Mouse (Mus musculus) neural tube, embryonic 14.5 days (tissue): ENCODE measurements around the gene Card6. TPM values are rescaled to one million over a fixed set of nuclear protein-coding genes. Genes with fewer than 3 reads are reported as not detected.

Source experiments
- ATAC-seq: fragments of 200-750 bp; cut with Nextera tagmentation; 2 replicates; pipeline ENCODE4 v1.8.0; 2017; ENCODE audit warnings: low read depth, mild to moderate bottlenecking, moderate TSS enrichment, moderate library complexity
- H3K27ac ChIP-seq: fragments of 300-500 bp; sonication (generic); 2 replicates; pipeline ENCODE4 v1.5.1; 2014; ENCODE audit warnings: low read depth, mild to moderate bottlenecking, control low read depth, low read length, moderate library complexity, mixed read lengths
- H3K27me3 ChIP-seq: fragments of 300-500 bp; sonication (generic); 2 replicates; pipeline ENCODE4 v1.6.1; 2014; ENCODE audit warnings: low read length; ENCODE audit not compliant: control insufficient read depth, insufficient read depth
- H3K36me3 ChIP-seq: fragments of 300-500 bp; sonication (generic); 2 replicates; pipeline ENCODE4 v1.6.1; 2014; ENCODE audit warnings: low read length, mixed read lengths; ENCODE audit not compliant: control insufficient read depth, insufficient read depth
- H3K4me1 ChIP-seq: fragments of 300-500 bp; sonication (generic); 2 replicates; pipeline ENCODE4 v1.6.1; 2014; ENCODE audit warnings: low read length; ENCODE audit not compliant: control insufficient read depth, insufficient read depth
- H3K4me2 ChIP-seq: fragments of 300-500 bp; sonication (generic); 2 replicates; pipeline ENCODE4 v1.6.1; 2014; ENCODE audit warnings: mild to moderate bottlenecking, low read depth, low read length, control low read depth
- H3K4me3 ChIP-seq: fragments of 300-500 bp; sonication (generic); 2 replicates; pipeline ENCODE4 v1.5.1; 2014; ENCODE audit warnings: low read depth, low read length, control low read depth, mixed read lengths
- H3K9ac ChIP-seq: fragments of 300-500 bp; sonication (generic); replicated peaks from 2 replicates; pipeline ENCODE4 v1.6.1; 2014; ENCODE audit warnings: low read depth, mild to moderate bottlenecking, control low read depth, low read length, mixed read lengths
- H3K9me3 ChIP-seq: fragments of 300-500 bp; sonication (generic); 2 replicates; pipeline ENCODE4 v1.6.1; 2016; ENCODE audit warnings: low read length; ENCODE audit not compliant: control insufficient read depth
- WGBS: fragments of 180-500 bp; shearing (Covaris S2); extraction: QIAGEN DNeasy Blood & Tissue Kit; methylation state at CpG from one replicate; pipeline ENCODE4 v1.1.7; 2014; 5-methylcytosine and 5-hydroxymethylcytosine counted together
- polyA plus RNA-seq: library from polyadenylated mRNA; unstranded; fragments of >200 nt; fragmentation: Nextera tagmentation; extraction: Ambion mirVana; gene quantifications from 2 replicates; pipeline ENCODE4 v1.2.1, GENCODE M21; 2014

Card6 gene
- 0.32 and 0.55 TPM in 2 replicates for polyA plus RNA-seq

DNA sequence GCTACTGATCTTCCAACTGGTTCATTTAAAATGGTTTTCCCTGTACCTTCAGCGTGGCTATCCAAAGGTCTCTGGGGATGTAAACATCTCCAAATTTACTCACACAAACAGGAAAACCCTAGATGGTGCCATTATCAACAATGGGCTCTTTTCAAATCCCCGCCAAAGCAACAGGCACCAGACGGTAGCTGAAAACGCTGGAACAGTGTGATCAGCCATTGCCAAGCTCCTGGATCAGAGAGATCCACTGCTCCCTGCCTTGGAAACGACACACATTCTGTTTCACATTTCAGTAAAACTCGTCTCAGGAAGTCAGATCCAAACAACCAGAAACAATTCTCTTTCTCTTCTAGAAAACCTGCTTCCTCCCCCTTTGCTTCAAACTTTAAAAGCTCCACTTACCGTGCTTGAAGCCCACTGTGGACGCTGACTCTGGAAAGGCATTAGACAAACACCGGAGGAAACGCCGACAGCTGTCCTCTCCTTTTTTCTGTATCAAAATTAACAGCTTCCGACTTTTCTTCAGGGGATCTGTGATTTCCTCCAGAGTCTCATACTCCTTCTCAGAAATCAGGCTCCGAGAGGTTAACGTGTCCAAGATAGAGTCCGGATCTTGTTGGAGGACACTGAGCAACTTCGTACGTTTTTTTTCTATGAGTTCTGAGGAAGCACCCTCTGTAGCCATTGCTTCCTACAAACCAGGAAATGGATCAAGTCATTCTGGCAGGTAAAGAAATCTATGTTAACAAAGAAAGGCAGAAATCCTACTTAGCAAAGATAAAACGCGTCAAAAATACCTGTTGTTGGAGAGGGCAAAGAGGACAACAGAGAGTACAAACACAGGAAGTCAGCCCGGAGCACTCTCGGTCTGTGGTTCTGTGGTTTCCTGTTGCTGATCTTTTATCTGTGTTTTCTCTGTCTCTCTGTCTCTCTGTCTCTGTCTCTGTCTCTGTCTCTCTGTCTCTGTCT is at the start of gene Card6:
Gene Card6 (minus strand): TSS at position 854 of the 969 bp plus-strand sequence.
- Histone ChIP-seq H3K27me3 (no peaks in the 10 kb centered on the region), H3K9me3 (no peaks in the 10 kb centered on the region), H3K9ac (no peak within 1 kb of the TSS), H3K4me1 (no peaks in the 10 kb centered on the region), H3K27ac (no peak within 1 kb of the TSS), H3K36me3 (no peaks in the 10 kb centered on the region), H3K4me3 (no peak within 1 kb of the TSS), H3K4me2 (no peak within 1 kb of the TSS)
- no peak for ATAC-seq
- WGBS = 68% methylated on average over 21 of the region's 21 CpGs

DNA sequence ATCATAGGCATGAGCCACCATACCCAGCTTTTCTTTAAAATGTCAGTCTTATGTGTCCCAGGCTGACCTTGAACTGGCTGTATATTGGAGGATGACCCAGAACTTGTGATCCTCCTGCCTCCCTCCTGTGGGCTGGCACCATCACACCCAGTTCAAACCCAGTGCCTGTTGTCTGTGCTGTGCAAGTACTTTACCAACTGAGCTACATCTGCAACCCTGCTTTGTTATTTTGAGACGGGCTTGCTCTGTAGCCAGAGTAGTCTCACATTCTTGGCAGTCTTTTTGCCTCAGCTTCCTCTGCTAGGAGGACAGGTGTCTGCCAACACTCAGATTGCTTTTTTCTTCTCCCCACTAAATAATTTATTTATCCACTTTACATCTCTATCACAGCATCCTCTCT is 49.0 kb upstream of the Card6 start:
- Histone ChIP-seq H3K27me3 (no peaks in the 10 kb centered on the region), H3K9ac (no peak overlapping the region), H3K36me3 (no peaks in the 10 kb centered on the region), H3K9me3 (no peaks in the 10 kb centered on the region), H3K4me1 (no peaks in the 10 kb centered on the region), H3K4me2 (no peak overlapping the region), H3K27ac (no peak overlapping the region), H3K4me3 (no peak overlapping the region)
- no peak for ATAC-seq
- WGBS = 83% methylated on average over 1 of the region's 1 CpGs

DNA sequence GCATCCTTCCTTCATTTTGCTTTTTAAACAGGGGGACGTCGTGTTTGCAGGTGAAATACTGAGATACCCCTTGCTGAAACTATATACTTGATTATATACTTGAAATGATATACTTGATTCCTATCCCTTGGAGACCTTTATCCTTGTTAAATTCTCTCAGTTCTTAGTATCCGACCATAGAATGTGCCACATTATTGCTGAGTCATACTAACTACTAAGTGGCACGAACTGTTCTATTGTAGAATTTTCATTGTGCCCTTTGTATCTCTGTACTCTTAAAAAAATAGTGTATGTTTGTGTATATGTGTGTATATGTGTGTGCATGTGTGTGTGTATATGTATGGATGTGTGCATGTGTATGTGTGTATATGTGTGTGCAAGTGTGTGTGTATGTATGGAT is 48.0 kb upstream of the Card6 start:
- H3K9ac ChIP-seq = no peak overlapping the region
- H3K27me3 ChIP-seq = no peaks in the 10 kb centered on the region
- no peaks in the 10 kb centered on the region for H3K9me3 ChIP-seq
- no peak overlapping the region for H3K4me3 ChIP-seq
- no peak overlapping the region for H3K4me2 ChIP-seq
- 91% methylated on average over 4 of the region's 4 CpGs for WGBS
- H3K4me1 ChIP-seq = no peaks in the 10 kb centered on the region
- no peak overlapping the region for H3K27ac ChIP-seq
- H3K36me3 ChIP-seq = no peaks in the 10 kb centered on the region
- no peak for ATAC-seq

DNA sequence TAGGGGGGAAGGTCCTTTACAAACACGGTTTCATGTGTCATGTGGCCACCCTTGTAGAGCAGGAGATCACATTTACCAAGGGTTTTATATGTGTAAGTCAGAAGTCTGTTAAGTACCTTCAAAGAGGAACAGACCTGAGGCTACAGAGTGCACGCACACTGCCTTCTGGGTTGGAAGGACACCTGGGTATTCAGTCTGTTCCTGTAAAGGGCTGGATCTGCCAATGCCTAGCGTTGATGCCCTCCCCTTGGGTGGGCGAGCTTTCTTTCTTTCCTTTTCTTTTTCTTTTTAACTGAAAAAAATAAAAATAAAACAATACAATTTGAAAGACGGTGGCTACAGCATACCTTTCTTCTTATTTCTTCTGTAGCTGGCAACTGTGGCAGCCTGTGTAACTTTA is 46.8 kb upstream of the Card6 start:
- Histone ChIP-seq H3K4me2 (no peak overlapping the region), H3K4me3 (no peak overlapping the region), H3K4me1 (no peaks in the 10 kb centered on the region), H3K9me3 (no peaks in the 10 kb centered on the region), H3K36me3 (no peaks in the 10 kb centered on the region), H3K27ac (no peak overlapping the region), H3K27me3 (no peaks in the 10 kb centered on the region), H3K9ac (no peak overlapping the region)
- ATAC-seq = no peak
- 56% methylated on average over 5 of the region's 5 CpGs for WGBS

GRCm38 (mm10) chr15:5154621-5155020 is 46.3 kb upstream of the Card6 start:
- no peak overlapping the region for H3K4me3 ChIP-seq
- no peaks in the 10 kb centered on the region for H3K4me1 ChIP-seq
- H3K9ac ChIP-seq = no peak overlapping the region
- no peak overlapping the region for H3K27ac ChIP-seq
- no peak overlapping the region for H3K4me2 ChIP-seq
- no peaks in the 10 kb centered on the region for H3K9me3 ChIP-seq
- WGBS = 91% methylated on average over 9 of the region's 9 CpGs
- no peaks in the 10 kb centered on the region for H3K36me3 ChIP-seq
- no peaks in the 10 kb centered on the region for H3K27me3 ChIP-seq
- no peak for ATAC-seq

- no peaks in the 10 kb centered on the region for H3K36me3 ChIP-seq
- H3K27me3 ChIP-seq = no peaks in the 10 kb centered on the region
- no peaks in the 10 kb centered on the region for H3K9me3 ChIP-seq
- H3K4me2 ChIP-seq = no peak overlapping the region
- no peak overlapping the region for H3K4me3 ChIP-seq
- no peaks in the 10 kb centered on the region; the same call in 1 of the 2 replicates for H3K4me1 ChIP-seq
- no peak overlapping the region for H3K27ac ChIP-seq
- no peak overlapping the region for H3K9ac ChIP-seq
- ATAC-seq = no peak
- WGBS = 94% methylated on average over 6 of the region's 6 CpGs
These were observed 43.8 kb upstream of the Card6 start for GRCm38 (mm10) chr15:5152171-5152570.

- 30% methylated on average over 4 of the region's 4 CpGs for WGBS
- Histone ChIP-seq H3K27me3 (no peaks in the 10 kb centered on the region), H3K4me2 (no peak overlapping the region), H3K4me3 (no peak overlapping the region), H3K4me1 (peaks cover 9% of the 10 kb centered on the region), H3K27ac (no peak overlapping the region), H3K36me3 (no peaks in the 10 kb centered on the region), H3K9me3 (no peaks in the 10 kb centered on the region), H3K9ac (no peak overlapping the region)
- ATAC-seq = no peak
These were observed 40.8 kb upstream of the Card6 start for GRCm38 (mm10) chr15:5149187-5149586.

GRCm38 (mm10) chr15:5145196-5145945 is 37.0 kb upstream of the Card6 start:
- Histone ChIP-seq H3K4me1 (peaks cover 9% of the 10 kb centered on the region), H3K9me3 (no peaks in the 10 kb centered on the region), H3K27ac (no peak overlapping the region), H3K36me3 (no peaks in the 10 kb centered on the region), H3K9ac (no peak overlapping the region), H3K27me3 (no peaks in the 10 kb centered on the region), H3K4me3 (0 out of 2 replicates have a peak overlapping the region, but pooled peaks have one; percentile 81), H3K4me2 (peak overlapping the region; percentile 69; the same call in 1 of the 2 replicates)
- ATAC-seq = no peak
- WGBS = 61% methylated on average over 9 of the region's 9 CpGs
